Mouse (Mus musculus): ENCODE results near the gene Trpv3.

GRCm38 (mm10) chr11:73233992-73234391 lies 33.2 kb upstream of the Trpv3 start, which contains the start of gene Trpv1:
- TF ChIP-seq CTCF (IDR thresholded peaks at IDR 0.05; ENCODE audit: extremely low read depth, insufficient read length, insufficient replicate concordance, low read depth, low read length) (no peak), POLR2A (IDR thresholded peaks at IDR 0.05; ENCODE audit: low read depth, low read length) (no peak)
